Mouse (Mus musculus): ENCODE measurements around the gene Inf2. TPM values are rescaled to one million over a fixed set of nuclear protein-coding genes. Genes with fewer than 3 reads are reported as not detected.
A peak's percentile ranks its signal among the peaks of the same experiment; 100 is the strongest.

Inf2 gene
- polyA plus RNA-seq, 1 experiment from 2014 or later = 1.4 TPM

- Histone ChIP-seq H3K27ac (ENCODE audit: low read depth, low read length) (no peak overlapping the region), H3K4me1 (ENCODE audit: control insufficient read depth, insufficient read depth, low read length) (peaks cover 6% of the 10 kb centered on the region; the same call in 1 of the 2 replicates), H3K9ac (ENCODE audit: low read length) (no peak overlapping the region), H3K4me3 (ENCODE audit: low read depth, low read length) (no peak overlapping the region), H3K27me3 (ENCODE audit: control insufficient read depth, insufficient read depth, low read length) (peaks cover 10% of the 10 kb centered on the region), H3K9me3 (ENCODE audit: control insufficient read depth, low read length) (no peaks in the 10 kb centered on the region), H3K36me3 (ENCODE audit: control insufficient read depth, insufficient read depth, low read length) (no peaks in the 10 kb centered on the region), H3K4me2 (no peak overlapping the region)
- 92% methylated on average over 4 of the region's 4 CpGs for WGBS
- no peak for ATAC-seq (ENCODE audit: low FRiP score)
- no peak for DNase-seq (ENCODE audit: low spot score, missing footprints)
These were observed 37.1 kb downstream of the Inf2 start for GRCm38 (mm10) chr12:112625700-112626099.

DNA sequence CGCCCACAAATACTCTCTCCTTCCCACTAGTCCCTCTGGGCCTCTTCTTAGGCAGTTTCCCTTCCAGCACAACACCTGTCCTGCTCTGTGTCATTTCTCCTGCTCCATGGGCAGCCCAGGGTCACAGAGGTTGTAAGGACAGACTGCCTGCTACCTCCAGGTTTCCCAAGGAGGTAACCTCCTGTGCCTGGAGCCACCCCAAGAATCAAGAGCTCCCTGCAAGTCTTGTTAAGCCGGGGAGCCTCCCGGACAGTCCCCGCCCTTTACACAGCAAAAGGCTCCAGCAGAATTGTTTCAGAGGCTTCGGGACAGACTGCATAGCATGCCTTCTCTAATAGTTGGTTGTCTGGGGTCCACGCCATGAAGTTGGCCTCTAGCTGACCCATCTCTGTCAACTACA lies 37.9 kb downstream of the Inf2 start:
- no peak for DNase-seq (ENCODE audit: low spot score, missing footprints)
- no peak overlapping the region for H3K27ac ChIP-seq (ENCODE audit: low read depth, low read length)
- no peak for ATAC-seq (ENCODE audit: low FRiP score)

GRCm38 (mm10) chr12:112627097-112627881 lies 38.7 kb downstream of the Inf2 start:
- H3K36me3 ChIP-seq (ENCODE audit: control insufficient read depth, insufficient read depth, low read length) = no peaks in the 10 kb centered on the region
- peak; percentile 92 for DNase-seq (ENCODE audit: low spot score, missing footprints)

More for the DNA sequence above, 37.9 kb downstream of the Inf2 start:
- 0 out of 2 replicates have a peak, but pooled peaks cover 5% of the 10 kb centered on the region for H3K4me1 ChIP-seq (ENCODE audit: control insufficient read depth, insufficient read depth, low read length)
- 88% methylated on average over 6 of the region's 6 CpGs for WGBS
- H3K9me3 ChIP-seq (ENCODE audit: control insufficient read depth, low read length) = no peaks in the 10 kb centered on the region
- H3K36me3 ChIP-seq (ENCODE audit: control insufficient read depth, insufficient read depth, low read length) = no peaks in the 10 kb centered on the region
- H3K4me2 ChIP-seq = no peak overlapping the region
- peaks cover 3% of the 10 kb centered on the region; the same call in 1 of the 2 replicates for H3K27me3 ChIP-seq (ENCODE audit: control insufficient read depth, insufficient read depth, low read length)
- H3K4me3 ChIP-seq (ENCODE audit: low read depth, low read length) = no peak overlapping the region
- H3K9ac ChIP-seq (ENCODE audit: low read length) = no peak overlapping the region

DNA sequence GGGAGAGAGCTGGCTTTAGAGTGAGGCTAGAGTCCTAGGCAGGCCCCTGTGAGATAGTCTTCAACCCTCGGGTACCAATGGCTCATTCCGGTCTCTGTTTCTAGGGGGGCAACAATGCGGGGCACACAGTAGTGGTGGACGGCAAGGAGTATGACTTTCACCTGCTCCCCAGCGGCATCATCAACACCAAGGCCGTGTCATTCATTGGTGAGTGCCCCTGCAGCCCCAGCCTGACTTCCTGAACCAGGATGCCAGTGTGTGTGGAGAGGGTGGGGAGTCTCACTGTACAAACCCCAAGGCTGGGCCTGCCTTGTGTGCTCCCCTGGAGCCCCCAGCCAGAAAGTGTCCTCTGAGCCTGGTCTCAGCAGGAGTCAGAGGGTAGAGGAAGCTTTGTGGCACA lies 39.6 kb downstream of the Inf2 start:
- no peak for DNase-seq (ENCODE audit: low spot score, missing footprints)

More at GRCm38 (mm10) chr12:112627097-112627881, 38.7 kb downstream of the Inf2 start:
- ATAC-seq (ENCODE audit: low FRiP score) = no peak
- Histone ChIP-seq H3K9ac (ENCODE audit: low read length) (no peak overlapping the region), H3K9me3 (ENCODE audit: control insufficient read depth, low read length) (no peaks in the 10 kb centered on the region), H3K4me3 (ENCODE audit: low read depth, low read length) (no peak overlapping the region), H3K27ac (ENCODE audit: low read depth, low read length) (no peak overlapping the region), H3K4me2 (no peak overlapping the region), H3K27me3 (ENCODE audit: control insufficient read depth, insufficient read depth, low read length) (no peaks in the 10 kb centered on the region; the same call in 1 of the 2 replicates), H3K4me1 (ENCODE audit: control insufficient read depth, insufficient read depth, low read length) (0 out of 2 replicates have a peak, but pooled peaks cover 5% of the 10 kb centered on the region)
- 56% methylated on average over 7 of the region's 7 CpGs for WGBS

DNA sequence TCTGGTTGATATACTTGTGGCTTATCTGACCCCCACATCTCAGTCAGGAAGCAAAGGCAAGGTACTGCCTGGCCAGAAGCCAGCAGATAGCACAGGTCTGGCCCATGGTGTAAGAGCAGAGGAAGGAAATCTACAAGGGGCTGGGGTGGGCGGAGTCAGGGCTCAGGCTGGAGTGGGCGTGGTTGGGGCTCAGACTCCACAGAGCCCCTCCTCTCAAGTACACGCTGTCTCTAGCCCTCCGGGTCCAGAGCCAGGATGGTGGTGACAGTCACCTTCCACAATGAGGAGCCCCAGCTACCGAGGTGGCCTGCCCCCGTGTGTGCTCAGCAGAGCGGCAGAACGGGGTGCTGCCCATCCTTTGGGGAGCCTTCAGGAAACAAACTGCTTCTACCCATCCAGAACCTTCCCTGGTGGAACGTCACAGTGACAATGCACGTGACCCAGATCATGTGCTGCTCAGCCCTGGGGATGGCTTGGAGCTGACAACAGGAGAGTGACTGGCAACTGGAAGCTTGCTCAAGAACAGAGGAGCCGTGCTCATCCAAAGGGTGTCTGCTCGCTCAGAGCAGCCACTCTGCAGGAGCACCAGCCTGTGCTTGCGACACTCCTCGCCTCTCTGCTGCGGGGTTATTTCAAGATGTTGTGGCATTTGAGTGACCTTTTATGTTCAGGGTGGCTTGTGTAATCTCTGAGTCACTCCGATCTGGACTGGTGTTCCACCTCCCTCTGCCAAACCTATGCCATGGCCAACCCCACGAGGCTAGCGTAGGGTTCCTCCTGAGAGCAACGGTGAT lies 40.5 kb downstream of the Inf2 start:
- Histone ChIP-seq H3K4me3 (ENCODE audit: low read depth, low read length) (no peak overlapping the region), H3K36me3 (ENCODE audit: control insufficient read depth, insufficient read depth, low read length) (no peaks in the 10 kb centered on the region), H3K4me1 (ENCODE audit: control insufficient read depth, insufficient read depth, low read length) (0 out of 2 replicates have a peak, but pooled peaks cover 5% of the 10 kb centered on the region), H3K9me3 (ENCODE audit: control insufficient read depth, low read length) (no peaks in the 10 kb centered on the region), H3K4me2 (peak overlapping the region; percentile 23; the same call in 1 of the 2 replicates), H3K27me3 (ENCODE audit: control insufficient read depth, insufficient read depth, low read length) (no peaks in the 10 kb centered on the region), H3K9ac (ENCODE audit: low read length) (no peak overlapping the region), H3K27ac (ENCODE audit: low read depth, low read length) (no peak overlapping the region)
- 41% methylated on average over 19 of the region's 19 CpGs for WGBS
- DNase-seq (ENCODE audit: low spot score, missing footprints) = peak; percentile 93
- peak; percentile 81 for ATAC-seq (ENCODE audit: low FRiP score)

More for the DNA sequence above, 39.6 kb downstream of the Inf2 start:
- H3K27me3 ChIP-seq (ENCODE audit: control insufficient read depth, insufficient read depth, low read length) = no peaks in the 10 kb centered on the region
- no peaks in the 10 kb centered on the region for H3K36me3 ChIP-seq (ENCODE audit: control insufficient read depth, insufficient read depth, low read length)
- no peak overlapping the region for H3K4me3 ChIP-seq (ENCODE audit: low read depth, low read length)
- no peak for ATAC-seq (ENCODE audit: low FRiP score)
- H3K4me1 ChIP-seq (ENCODE audit: control insufficient read depth, insufficient read depth, low read length) = 0 out of 2 replicates have a peak, but pooled peaks cover 5% of the 10 kb centered on the region
- WGBS = 86% methylated on average over 6 of the region's 6 CpGs
- no peak overlapping the region for H3K27ac ChIP-seq (ENCODE audit: low read depth, low read length)
- H3K4me2 ChIP-seq = no peak overlapping the region
- H3K9ac ChIP-seq (ENCODE audit: low read length) = no peak overlapping the region
- no peaks in the 10 kb centered on the region for H3K9me3 ChIP-seq (ENCODE audit: control insufficient read depth, low read length)

DNA sequence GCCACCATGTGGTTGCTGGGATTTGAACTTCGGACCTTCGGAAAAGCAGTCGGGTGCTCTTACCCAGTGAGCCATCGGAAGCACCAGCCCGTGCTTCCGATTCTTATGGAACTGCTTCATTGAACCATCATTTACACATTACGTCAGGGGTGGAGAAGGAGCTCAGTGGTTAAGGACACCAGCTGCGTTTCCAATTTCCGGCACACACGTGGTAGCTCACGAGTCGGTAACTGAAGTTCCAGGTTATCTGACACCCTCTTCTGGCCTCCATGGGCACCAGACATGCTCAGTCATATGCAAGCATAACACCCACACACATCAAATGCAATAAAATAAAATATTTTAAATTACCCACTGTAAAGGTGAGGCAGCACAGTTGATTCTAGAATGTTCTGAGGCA lies 41.4 kb downstream of the Inf2 start:
- ATAC-seq (ENCODE audit: low FRiP score) (no peak), DNase-seq (ENCODE audit: low spot score, missing footprints) (no peak)
- Histone ChIP-seq H3K9ac (ENCODE audit: low read length) (no peak overlapping the region), H3K4me3 (ENCODE audit: low read depth, low read length) (no peak overlapping the region), H3K36me3 (ENCODE audit: control insufficient read depth, insufficient read depth, low read length) (no peaks in the 10 kb centered on the region), H3K4me2 (no peak overlapping the region), H3K4me1 (ENCODE audit: control insufficient read depth, insufficient read depth, low read length) (0 out of 2 replicates have a peak, but pooled peaks cover 5% of the 10 kb centered on the region), H3K9me3 (ENCODE audit: control insufficient read depth, low read length) (no peaks in the 10 kb centered on the region), H3K27me3 (ENCODE audit: control insufficient read depth, insufficient read depth, low read length) (no peaks in the 10 kb centered on the region), H3K27ac (ENCODE audit: low read depth, low read length) (no peak overlapping the region)
- 95% methylated on average over 12 of the region's 12 CpGs for WGBS

DNA sequence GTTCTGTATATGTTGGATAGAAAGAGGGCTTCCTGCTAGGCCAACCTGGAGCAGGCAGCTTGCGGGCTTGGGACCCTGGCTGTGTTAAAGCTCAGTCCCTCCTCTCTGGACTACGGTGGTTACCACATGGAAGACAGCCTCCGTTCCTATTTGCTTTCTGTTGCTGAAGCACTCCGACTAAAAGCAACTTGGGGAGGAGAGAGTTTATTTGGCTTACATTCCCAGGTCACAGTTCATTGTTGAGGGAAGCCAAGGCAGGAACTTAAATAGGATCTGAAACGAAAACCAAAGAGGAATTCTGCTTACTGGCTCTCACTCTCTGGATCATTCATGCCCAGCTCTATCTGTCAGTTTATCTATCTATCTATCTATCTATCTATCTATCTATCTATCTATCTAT lies 42.2 kb downstream of the Inf2 start:
- Histone ChIP-seq H3K4me3 (ENCODE audit: low read depth, low read length) (no peak overlapping the region), H3K9me3 (ENCODE audit: control insufficient read depth, low read length) (no peaks in the 10 kb centered on the region), H3K4me1 (ENCODE audit: control insufficient read depth, insufficient read depth, low read length) (0 out of 2 replicates have a peak, but pooled peaks cover 5% of the 10 kb centered on the region), H3K4me2 (no peak overlapping the region), H3K27ac (ENCODE audit: low read depth, low read length) (no peak overlapping the region), H3K9ac (ENCODE audit: low read length) (no peak overlapping the region), H3K27me3 (ENCODE audit: control insufficient read depth, insufficient read depth, low read length) (no peaks in the 10 kb centered on the region), H3K36me3 (ENCODE audit: control insufficient read depth, insufficient read depth, low read length) (no peaks in the 10 kb centered on the region)
- 79% methylated on average over 5 of the region's 5 CpGs for WGBS
- no peak for DNase-seq (ENCODE audit: low spot score, missing footprints)
- ATAC-seq (ENCODE audit: low FRiP score) = no peak

GRCm38 (mm10) chr12:112631472-112631871 lies 42.9 kb downstream of the Inf2 start:
- 0 out of 2 replicates have a peak, but pooled peaks cover 5% of the 10 kb centered on the region for H3K4me1 ChIP-seq (ENCODE audit: control insufficient read depth, insufficient read depth, low read length)
- DNase-seq (ENCODE audit: low spot score, missing footprints) (no peak), ATAC-seq (ENCODE audit: low FRiP score) (no peak)
- no peak overlapping the region for H3K9ac ChIP-seq (ENCODE audit: low read length)
- no peak overlapping the region for H3K4me3 ChIP-seq (ENCODE audit: low read depth, low read length)
- H3K4me2 ChIP-seq = no peak overlapping the region
- H3K36me3 ChIP-seq (ENCODE audit: control insufficient read depth, insufficient read depth, low read length) = no peaks in the 10 kb centered on the region
- WGBS = 57% methylated on average over 1 of the region's 1 CpGs
- no peaks in the 10 kb centered on the region for H3K27me3 ChIP-seq (ENCODE audit: control insufficient read depth, insufficient read depth, low read length)
- H3K9me3 ChIP-seq (ENCODE audit: control insufficient read depth, low read length) = no peaks in the 10 kb centered on the region
- H3K27ac ChIP-seq (ENCODE audit: low read depth, low read length) = no peak overlapping the region
